Mouse (Mus musculus) thymus, adult 2 months (tissue): Measurements from ENCODE around the gene Sst.

Experiments
- CTCF ChIP-seq: fragments of 200-500 bp; IDR thresholded peaks from 2 replicates; pipeline ENCODE4 v1.5.1; 2012; ENCODE audit warnings: mild to moderate bottlenecking, control low read depth, low read length, moderate library complexity, borderline replicate concordance; ENCODE audit not compliant: control insufficient read depth, poor library complexity, insufficient read depth; ENCODE audit errors: extremely low read depth
- POLR2A ChIP-seq: fragments of 200-500 bp; IDR thresholded peaks from 2 replicates; pipeline ENCODE4 v1.6.1; 2012; ENCODE audit warnings: mild to moderate bottlenecking, low read length, control low read depth, moderate library complexity; ENCODE audit not compliant: control insufficient read depth, poor library complexity, insufficient read depth; ENCODE audit errors: extremely low read depth

- no peak for TF ChIP-seq POLR2A
- no peak for TF ChIP-seq CTCF
Observed at GRCm38 (mm10) chr16:23897486-23897885, 6.7 kb upstream of the Sst start.
